Mouse (Mus musculus): ENCODE results near the gene Tssk6.

The Tssk6 gene

GRCm38 (mm10) chr8:69902163-69903062 lies at the start of gene Tssk6, which contains the start of the genes Ndufa13 and Yjefn3:
Tssk6 (plus strand) TSS chr8:69902184.
Ndufa13 (minus strand) TSS chr8:69902558.
Yjefn3 (minus strand) TSS chr8:69902712.
- DNase-seq = peak; percentile 41

GRCm38 (mm10) chr8:69853869-69854268 lies 48.1 kb upstream of the Tssk6 start:
- DNase-seq = no peak

- no peak for DNase-seq
Observed at GRCm38 (mm10) chr8:69860807-69861206, 41.2 kb upstream of the Tssk6 start.

GRCm38 (mm10) chr8:69861251-69861650 lies 40.7 kb upstream of the Tssk6 start:
- no peak for DNase-seq

- DNase-seq = no peak
Observed at GRCm38 (mm10) chr8:69863387-69864020, 38.5 kb upstream of the Tssk6 start.

GRCm38 (mm10) chr8:69864180-69864579 lies 37.8 kb upstream of the Tssk6 start:
- DNase-seq = no peak

GRCm38 (mm10) chr8:69867696-69868326 lies 34.2 kb upstream of the Tssk6 start:
- no peak for DNase-seq

GRCm38 (mm10) chr8:69870003-69870765 lies 31.8 kb upstream of the Tssk6 start:
- no peak for DNase-seq

- DNase-seq = no peak
Observed at GRCm38 (mm10) chr8:69870907-69871306, 31.1 kb upstream of the Tssk6 start.

GRCm38 (mm10) chr8:69874155-69874554 lies 27.8 kb upstream of the Tssk6 start:
- DNase-seq = peak; percentile 78

- no peak for DNase-seq
Observed at GRCm38 (mm10) chr8:69874654-69875053, 27.3 kb upstream of the Tssk6 start.

GRCm38 (mm10) chr8:69876097-69876496 lies 25.9 kb upstream of the Tssk6 start:
- no peak for DNase-seq

GRCm38 (mm10) chr8:69876967-69877366 lies 25.0 kb upstream of the Tssk6 start:
- no peak for DNase-seq

GRCm38 (mm10) chr8:69877396-69877795 lies 24.6 kb upstream of the Tssk6 start:
- no peak for DNase-seq

GRCm38 (mm10) chr8:69877992-69878391 lies 24.0 kb upstream of the Tssk6 start:
- DNase-seq = no peak

- no peak for DNase-seq
Observed at GRCm38 (mm10) chr8:69879678-69880077, 22.3 kb upstream of the Tssk6 start.

- DNase-seq = no peak
Observed at GRCm38 (mm10) chr8:69880841-69881240, 21.1 kb upstream of the Tssk6 start.

- DNase-seq = no peak
Observed at GRCm38 (mm10) chr8:69881261-69881865, 20.6 kb upstream of the Tssk6 start.

- DNase-seq = peak; percentile 77
Observed at GRCm38 (mm10) chr8:69882021-69882756, 19.8 kb upstream of the Tssk6 start.

GRCm38 (mm10) chr8:69882833-69883600 lies 19.0 kb upstream of the Tssk6 start:
- DNase-seq = no peak

GRCm38 (mm10) chr8:69884141-69884540 lies 17.8 kb upstream of the Tssk6 start:
- no peak for DNase-seq

All from right cerebral cortex, postnatal 4 days (tissue).